Mouse (Mus musculus) gonadal fat pad, adult 2 months (tissue): ENCODE data around the gene Ifitm10. TPM values are rescaled to one million over a fixed set of nuclear protein-coding genes. Genes with fewer than 3 reads are reported as not detected.

ENCODE experiments used
- DNase-seq: peaks from one replicate; pipeline ENCODE4 v3.0.0-alpha.2; 2012; ENCODE audit warnings: low read depth
- polyA plus RNA-seq: library from polyadenylated mRNA; depleted of rRNA; stranded (reverse); fragments of >200 nt; gene quantifications from 2 replicates; pipeline ENCODE4 v1.2.3, GENCODE M21; 2012

Ifitm10 gene
- polyA plus RNA-seq, 1 experiment = 5.4 TPM

- no peak for DNase-seq
Measured at GRCm38 (mm10) chr7:142389961-142390650, 16.6 kb upstream of the Ifitm10 start.

- DNase-seq = no peak
Measured at GRCm38 (mm10) chr7:142388740-142389139, 15.2 kb upstream of the Ifitm10 start.

- DNase-seq = no peak
Measured at GRCm38 (mm10) chr7:142388198-142388597, 14.6 kb upstream of the Ifitm10 start.

- DNase-seq = peak; percentile 50
Measured at GRCm38 (mm10) chr7:142387419-142388148, 14.0 kb upstream of the Ifitm10 start, which contains the start of gene Ctsd. Gene Ctsd (minus strand): TSS chr7:142388038.

GRCm38 (mm10) chr7:142386621-142387201 lies 13.2 kb upstream of the Ifitm10 start:
- peak; percentile 98 for DNase-seq

GRCm38 (mm10) chr7:142385742-142386403 lies 12.3 kb upstream of the Ifitm10 start:
- no peak for DNase-seq

- DNase-seq = no peak
Measured at GRCm38 (mm10) chr7:142384306-142384705, 10.8 kb upstream of the Ifitm10 start.

GRCm38 (mm10) chr7:142382567-142382966 lies 9.0 kb upstream of the Ifitm10 start, which contains the start of gene Gm49369:
Gene Gm49369 (minus strand): TSS chr7:142382667.
- no peak for DNase-seq

- DNase-seq = no peak
Measured at GRCm38 (mm10) chr7:142381175-142381574, 7.6 kb upstream of the Ifitm10 start.

GRCm38 (mm10) chr7:142379186-142379585 lies 5.6 kb upstream of the Ifitm10 start:
- DNase-seq = peak; percentile 49

- no peak for DNase-seq
Measured at GRCm38 (mm10) chr7:142377233-142377925, 3.8 kb upstream of the Ifitm10 start.

- DNase-seq = no peak
Measured at GRCm38 (mm10) chr7:142376096-142376495, 2.5 kb upstream of the Ifitm10 start.

GRCm38 (mm10) chr7:142375261-142375724 lies 1.7 kb upstream of the Ifitm10 start:
- DNase-seq = peak; percentile 54

GRCm38 (mm10) chr7:142374413-142375015 lies 961 bp upstream of the Ifitm10 start:
- peak; percentile 51 for DNase-seq

GRCm38 (mm10) chr7:142373039-142373438 lies 514 bp downstream of the Ifitm10 start:
- DNase-seq = no peak

GRCm38 (mm10) chr7:142371768-142372661 lies 1.5 kb downstream of the Ifitm10 start:
- DNase-seq = no peak

GRCm38 (mm10) chr7:142371398-142371767 lies 2.2 kb downstream of the Ifitm10 start:
- no peak for DNase-seq

GRCm38 (mm10) chr7:142370937-142371336 lies 2.6 kb downstream of the Ifitm10 start:
- DNase-seq = no peak

- no peak for DNase-seq
Measured at GRCm38 (mm10) chr7:142369820-142370219, 3.7 kb downstream of the Ifitm10 start.

- no peak for DNase-seq
Measured at GRCm38 (mm10) chr7:142368856-142369255, 4.7 kb downstream of the Ifitm10 start.
